8 mouse cellular contexts compared by ENCODE assay signal in genomic region chr5:99978699-99979442, GRCm38 (mm10). TPM values are rescaled to one million over a fixed set of nuclear protein-coding genes. Genes with fewer than 3 reads are reported as not detected.
A peak's percentile ranks its signal among the peaks of the same experiment; 100 is the strongest.
DNase-seq lines count a peak whose midpoint lies in the region; ATAC-seq and TF ChIP-seq lines count a peak whose summit lies in the region.

Hnrnpd (minus strand) TSS chr5:99978938.
4930524J08Rik (plus strand) TSS chr5:99979061.

- peak within 1 kb of the TSS; percentile 100 for H3K27ac ChIP-seq in heart, embryonic 12.5 days (ENCODE audit: poor library complexity, severe bottlenecking)
- H3K27ac ChIP-seq in kidney, postnatal 0 days, result peak within 1 kb of the TSS; percentile 99
- peak within 1 kb of the TSS; percentile 96 for H3K27ac ChIP-seq in liver, adult 2 months (replicated peaks; ENCODE audit: insufficient read depth, low read depth, low read length)

- H3K4me1 ChIP-seq in erythroblast, embryonic 14.5 days (ENCODE audit: control insufficient read depth), result peaks cover 52% of the 10 kb centered on the region
- H3K4me1 ChIP-seq in heart, embryonic 12.5 days (replicated peaks), result peaks cover 18% of the 10 kb centered on the region
- peaks cover 13% of the 10 kb centered on the region for H3K4me1 ChIP-seq in kidney, postnatal 0 days (replicated peaks; ENCODE audit: insufficient read depth, low read length)
- H3K4me1 ChIP-seq in liver, adult 2 months (ENCODE audit: control insufficient read depth, insufficient read depth, low read length), result peaks cover 7% of the 10 kb centered on the region

- peak within 1 kb of the TSS; percentile 100 for H3K9ac ChIP-seq in heart, embryonic 12.5 days
- H3K9ac ChIP-seq in kidney, postnatal 0 days (ENCODE audit: low read depth, low read length), result peak within 1 kb of the TSS; percentile 98
- peak within 1 kb of the TSS; percentile 99 for H3K9ac ChIP-seq in liver, adult 2 months (ENCODE audit: low read depth, low read length)

- H3K27me3 ChIP-seq in erythroblast, embryonic 14.5 days (ENCODE audit: control insufficient read depth), result no peaks in the 10 kb centered on the region
- no peaks in the 10 kb centered on the region for H3K27me3 ChIP-seq in heart, embryonic 12.5 days (replicated peaks)
- no peaks in the 10 kb centered on the region for H3K27me3 ChIP-seq in kidney, postnatal 0 days (ENCODE audit: insufficient read depth, low read length)
- H3K27me3 ChIP-seq in liver, adult 2 months (ENCODE audit: control insufficient read depth, insufficient read depth, low read length), result no peaks in the 10 kb centered on the region

- no peak for TF ChIP-seq CTCF in kidney, postnatal 0 days (IDR thresholded peaks at IDR 0.05; ENCODE audit: low read depth)
- no peak for TF ChIP-seq CTCF in liver, adult 2 months (IDR thresholded peaks at IDR 0.05; ENCODE audit: low read depth, low read length)

- H3K4me2 ChIP-seq in heart, embryonic 12.5 days, result peak within 1 kb of the TSS; percentile 75
- H3K4me2 ChIP-seq in kidney, postnatal 0 days (ENCODE audit: low read length), result peak within 1 kb of the TSS; percentile 79

- peak within 1 kb of the TSS; percentile 97 for H3K4me3 ChIP-seq in erythroblast, embryonic 14.5 days (replicated peaks)
- H3K4me3 ChIP-seq in heart, embryonic 12.5 days, result peak within 1 kb of the TSS; percentile 99
- H3K4me3 ChIP-seq in kidney, postnatal 0 days (replicated peaks; ENCODE audit: low read depth, low read length), result peak within 1 kb of the TSS; percentile 99
- H3K4me3 ChIP-seq in liver, adult 2 months (ENCODE audit: insufficient read depth, low read depth, low read length), result peak within 1 kb of the TSS; percentile 98

- DNase-seq in CD4-positive, CD25-positive, alpha-beta regulatory T cell, adult 2 months (ENCODE audit: low read depth, low spot score), result peak; percentile 96
- DNase-seq in brain, embryonic 18.5 days (ENCODE audit: low read depth, low spot score), result peak; percentile 93
- peak; percentile 98 for DNase-seq in kidney, postnatal 0 days (ENCODE audit: low spot score)
- peak; percentile 80 for DNase-seq in liver, adult 2 months (ENCODE audit: extremely low read depth, low read depth, low spot score)
- peak; percentile 93 to 97 for DNase-seq in spleen, postnatal 36 days (ENCODE audit: low spot score in 2 of 2)

- peaks cover 34% of the 10 kb centered on the region for H3K36me3 ChIP-seq in erythroblast, embryonic 14.5 days (ENCODE audit: control insufficient read depth)
- H3K36me3 ChIP-seq in heart, embryonic 12.5 days, result no peaks in the 10 kb centered on the region
- no peaks in the 10 kb centered on the region for H3K36me3 ChIP-seq in kidney, postnatal 0 days (ENCODE audit: insufficient read depth, low read length)
- no peaks in the 10 kb centered on the region for H3K36me3 ChIP-seq in liver, adult 2 months (ENCODE audit: control insufficient read depth, insufficient read depth, low read length)

- H3K9me3 ChIP-seq in erythroblast, embryonic 14.5 days (ENCODE audit: control insufficient read depth, low read length), result peaks cover 2% of the 10 kb centered on the region; the same call in 1 of the 2 replicates
- no peaks in the 10 kb centered on the region for H3K9me3 ChIP-seq in heart, embryonic 12.5 days (replicated peaks)
- no peaks in the 10 kb centered on the region for H3K9me3 ChIP-seq in kidney, postnatal 0 days (replicated peaks; ENCODE audit: low read length)

- ATAC-seq in heart, embryonic 12.5 days (ENCODE audit: insufficient number of reproducible peaks, low FRiP score), result peak; percentile 97
- ATAC-seq in kidney, postnatal 0 days (replicated peaks; ENCODE audit: low FRiP score, low read depth), result peak; percentile 97
- ATAC-seq in monocyte, adult 5-6 weeks (replicated peaks; ENCODE audit: insufficient number of reproducible peaks, low FRiP score, low TSS enrichment, poor library complexity, severe bottlenecking), result peak; percentile 86

- TF ChIP-seq POLR2A in liver, adult 2 months (IDR thresholded peaks at IDR 0.05; ENCODE audit: extremely low read depth, insufficient read depth, low read length), result peak; percentile 74; the same call in 1 of the 2 replicates

- H3K79me2 ChIP-seq in liver, adult 2 months (ENCODE audit: control insufficient read depth, insufficient read depth, low read length), result peaks cover 21% of the 10 kb centered on the region

- under 1% methylated on average over 85 of the region's 97 CpGs for WGBS in heart, embryonic 12.5 days
- under 1% methylated on average over 92 of the region's 97 CpGs for WGBS in kidney, postnatal 0 days
- WGBS in liver, adult 2 months, result under 1% methylated on average over 85 of the region's 97 CpGs

RNA-seq across cellular contexts. Expression of gene Hnrnpd, which starts in this region (rescaled TPM):
- polyA plus RNA-seq in erythroblast, embryonic 14.5 days (2012), result 47.2 and 60.2 TPM in 2 replicates
- 213 and 235 TPM in 2 replicates for polyA plus RNA-seq in heart, embryonic 12.5 days (2016; fragmentation: Nextera tagmentation; extraction: Ambion mirVana)
- 97.7 and 125 TPM in 2 replicates for polyA plus RNA-seq in kidney, postnatal 0 days (2015; fragmentation: Nextera tagmentation; extraction: Ambion mirVana)
- 9.6 and 12.6 TPM in 2 replicates for total RNA-seq in liver, adult 2 months (2014; rRNA removed)
- 20.3 and 25.4 TPM in 2 replicates for polyA plus RNA-seq in liver, adult 2 months (2012; rRNA removed)
- 67.5 to 152 TPM (median 113 TPM) in 3 replicates for total RNA-seq in monocyte, adult 5-6 weeks (2017)

RNA-seq across cellular contexts. Expression of gene 4930524J08Rik, which starts in this region (rescaled TPM):
- 1.8 and 1.9 TPM in 2 replicates for polyA plus RNA-seq in erythroblast, embryonic 14.5 days (2012)
- 1.4 and 1.6 TPM in 2 replicates for polyA plus RNA-seq in heart, embryonic 12.5 days (2016; fragmentation: Nextera tagmentation; extraction: Ambion mirVana)
- polyA plus RNA-seq in kidney, postnatal 0 days (2015; fragmentation: Nextera tagmentation; extraction: Ambion mirVana), result 2.9 and 4.5 TPM in 2 replicates
- 0.67 TPM in 1 of 2 replicates, not detected in the other for total RNA-seq in liver, adult 2 months (2014; rRNA removed)
- polyA plus RNA-seq in liver, adult 2 months (2012; rRNA removed), result 0.67 and 0.82 TPM in 2 replicates
- 1.3 TPM in 1 of 3 replicates, not detected in the others for total RNA-seq in monocyte, adult 5-6 weeks (2017)

Comparison
In these comparisons a context has a peak if more than half of its experiments do, and no peak if none do; other contexts are left out.
1. Peak in every context shown above with its lines: DNase-seq, ATAC-seq, H3K4me3 ChIP-seq and H3K27ac ChIP-seq.